Mouse (Mus musculus): ENCODE data around the gene Herc4.

Gene Herc4

DNA sequence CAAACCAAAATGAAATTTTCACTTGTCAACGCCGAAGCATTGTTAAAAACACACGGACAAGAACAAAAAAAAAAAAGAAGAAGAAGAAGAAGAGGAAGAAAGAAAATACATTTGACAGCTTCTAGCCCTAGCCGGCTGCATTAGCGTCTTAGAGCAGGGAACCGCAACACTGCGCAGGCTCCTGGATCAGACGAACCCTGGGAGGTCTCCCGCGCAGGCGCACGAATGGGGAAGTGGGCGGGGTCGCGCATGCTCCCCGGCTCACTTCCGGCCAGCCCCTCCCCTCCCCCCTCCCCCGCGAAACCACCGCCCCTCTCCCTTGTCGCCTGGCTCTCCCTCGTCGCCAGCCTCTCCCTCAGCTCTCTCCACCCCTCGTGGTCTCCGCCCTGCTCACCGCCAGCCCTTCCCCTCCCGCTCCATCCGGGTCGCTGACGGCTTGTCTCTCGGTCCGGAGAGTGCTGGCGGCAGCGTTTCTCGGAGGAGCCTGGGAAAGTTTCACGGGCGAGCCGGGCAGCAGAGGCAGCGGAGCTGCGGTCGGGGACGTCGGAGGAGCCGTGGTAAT lies at the start of gene Herc4:
Gene Herc4, plus strand, starts transcription at position 318 of the 562 bp plus-strand sequence.
- DNase-seq (ENCODE audit: low spot score in 2 of 2) = peak; percentile 87 to 91

DNA sequence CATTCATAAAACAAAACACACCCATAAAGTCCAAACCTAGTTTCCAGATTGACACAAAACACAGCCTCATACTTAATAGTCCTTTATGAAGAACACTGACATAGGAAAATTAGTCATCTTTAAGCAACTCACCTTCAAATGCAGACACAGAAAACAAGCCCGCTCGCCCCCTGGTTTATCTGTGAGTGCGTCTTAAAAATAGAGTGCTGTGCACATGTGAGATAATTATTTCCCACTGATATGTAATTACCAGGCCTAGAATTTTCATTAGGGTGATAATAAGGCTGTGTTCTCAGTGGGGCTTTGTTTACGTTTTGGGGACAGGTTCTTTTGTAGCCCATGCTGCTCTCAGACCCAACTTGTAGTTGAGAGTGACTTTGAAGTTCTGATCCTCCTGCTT lies 44.6 kb upstream of the Herc4 start:
- DNase-seq (ENCODE audit: low spot score in 2 of 2) = no peak

DNA sequence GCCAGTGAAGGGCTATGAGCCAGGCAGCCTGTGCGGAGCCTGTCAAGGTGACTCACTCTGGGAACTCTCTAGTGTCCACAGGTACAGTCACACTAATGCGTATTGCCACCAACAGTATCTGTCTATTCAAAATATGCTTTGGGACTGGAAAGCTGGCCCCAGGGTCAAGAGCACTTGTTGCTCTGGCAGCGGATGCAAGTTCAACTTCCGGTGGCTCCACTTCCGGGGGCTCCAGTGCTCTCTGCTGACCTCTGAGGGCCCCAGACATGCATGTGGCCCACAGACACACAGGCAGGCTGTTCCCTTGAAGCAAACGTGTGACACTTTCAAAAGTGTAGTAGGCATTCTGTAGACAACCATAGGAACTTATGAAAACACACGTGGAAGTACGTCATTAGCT lies 42.1 kb upstream of the Herc4 start:
- no peak for DNase-seq (ENCODE audit: low spot score in 2 of 2)

DNA sequence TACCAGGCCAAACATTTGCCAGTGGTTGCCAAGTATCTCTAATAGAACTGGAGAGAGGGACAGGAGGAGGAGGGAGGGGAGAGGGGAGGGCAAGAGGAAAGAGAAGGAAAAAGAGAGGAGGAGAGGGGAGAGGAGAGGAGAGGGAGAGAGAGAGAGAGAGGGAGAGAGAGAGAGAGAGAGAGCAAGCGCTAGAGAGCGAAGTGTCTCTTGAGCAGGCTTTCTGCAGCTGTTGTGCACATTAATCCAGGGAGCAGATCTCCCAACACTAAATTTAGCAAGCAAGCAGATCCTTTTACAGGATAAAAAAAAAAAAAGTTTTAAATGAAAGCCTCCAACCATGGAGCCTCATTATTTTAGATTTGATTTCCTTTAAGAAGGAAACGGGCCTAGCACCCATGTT lies 40.6 kb upstream of the Herc4 start:
- DNase-seq (ENCODE audit: low spot score in 2 of 2) = no peak

DNA sequence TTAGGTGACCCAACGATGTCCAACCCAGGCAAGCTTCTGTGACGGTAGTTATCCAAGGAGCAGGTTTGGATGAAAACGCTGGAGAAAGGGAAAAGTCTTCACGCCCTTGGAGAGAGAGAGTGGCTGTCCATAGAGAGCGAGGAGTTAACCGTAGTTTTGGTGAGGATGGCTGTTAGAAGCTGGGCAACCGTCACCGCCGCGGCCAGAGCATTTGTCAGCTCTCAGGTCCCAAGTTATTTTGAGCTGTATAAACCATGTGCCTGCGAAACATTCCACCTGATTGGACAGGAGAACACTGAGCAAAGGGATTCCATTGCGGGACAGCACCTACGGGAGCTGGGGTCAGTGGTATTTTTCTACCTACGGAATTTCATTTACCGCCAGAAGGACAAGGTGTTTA lies 39.9 kb upstream of the Herc4 start, which contains the start of gene Mypn:
Gene Mypn, minus strand, starts transcription at position 225 of the 400 bp plus-strand sequence.
- no peak for DNase-seq (ENCODE audit: low spot score in 2 of 2)

DNA sequence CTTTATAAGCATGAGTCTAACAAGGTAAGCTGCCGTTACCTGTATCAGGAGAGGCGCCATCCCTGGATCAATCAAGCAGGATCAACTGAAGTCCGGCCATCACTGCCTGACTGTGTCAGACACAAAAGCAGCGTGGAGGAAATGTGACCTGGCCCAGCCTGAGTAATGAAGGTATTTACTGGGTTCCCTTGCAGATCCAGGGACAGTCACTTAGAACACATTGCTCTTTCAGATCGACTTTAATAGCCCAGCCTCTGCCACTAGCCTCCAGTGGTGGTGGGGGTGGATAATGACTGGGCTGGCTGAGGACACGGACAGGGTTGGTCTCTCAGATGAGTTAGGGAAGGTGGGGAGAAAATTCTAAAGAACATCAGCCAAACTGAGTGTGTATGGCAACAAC lies 34.7 kb upstream of the Herc4 start:
- DNase-seq (ENCODE audit: low spot score in 2 of 2) = no peak

DNA sequence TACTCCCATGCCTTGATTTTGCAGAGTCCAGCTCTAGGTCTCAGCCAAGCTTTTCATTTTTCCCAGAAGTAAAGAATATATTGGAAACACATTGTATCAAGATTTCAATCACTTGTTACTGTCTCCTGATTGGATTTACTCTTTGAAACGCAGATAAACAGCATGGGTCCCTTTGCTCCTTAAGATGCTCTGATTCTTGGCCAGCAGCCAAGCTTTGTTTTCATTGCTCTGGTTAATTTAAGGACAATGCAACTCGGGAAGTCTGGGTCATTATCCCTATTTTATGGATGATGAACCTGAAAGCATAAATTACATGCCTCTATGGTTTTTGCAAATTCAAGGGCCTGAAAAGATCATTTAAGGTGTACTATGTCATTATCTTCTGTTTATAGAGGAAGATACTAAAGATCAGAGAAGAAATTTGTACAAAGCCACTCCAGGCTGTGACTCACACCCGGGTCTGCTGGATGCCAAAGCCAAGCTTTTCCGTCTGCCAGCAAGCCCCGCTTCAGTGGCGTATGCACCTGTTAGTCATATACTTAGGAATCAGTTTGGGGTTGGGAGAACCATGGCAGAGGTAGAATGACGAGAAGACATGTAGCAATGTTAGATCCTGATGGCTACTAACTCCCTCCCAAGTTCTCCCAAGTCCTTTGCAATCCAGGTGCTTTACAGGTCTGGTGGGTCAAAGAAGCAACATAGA lies 22.4 kb upstream of the Herc4 start:
- DNase-seq (ENCODE audit: low spot score in 2 of 2) = no peak

DNA sequence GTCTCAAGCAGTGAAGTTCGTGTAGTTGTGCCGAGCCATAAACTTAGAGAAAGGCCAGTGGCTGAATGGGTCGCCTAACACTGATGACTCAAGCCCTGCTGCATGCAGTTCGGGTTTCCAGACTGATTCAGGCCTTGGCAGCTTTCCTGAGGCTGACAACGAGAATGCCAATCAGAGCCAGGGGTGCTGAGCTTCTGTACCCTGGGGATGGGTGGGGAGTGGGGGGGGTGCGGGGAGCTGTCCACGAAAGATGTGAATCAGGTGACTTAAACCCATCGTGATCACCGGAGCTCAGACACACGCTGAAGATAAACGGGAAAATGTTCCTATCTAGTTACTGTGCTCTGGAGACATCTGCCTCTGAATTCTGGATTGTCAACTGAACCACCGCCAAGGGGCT lies 19.3 kb upstream of the Herc4 start:
- DNase-seq (ENCODE audit: low spot score in 2 of 2) = no peak

DNA sequence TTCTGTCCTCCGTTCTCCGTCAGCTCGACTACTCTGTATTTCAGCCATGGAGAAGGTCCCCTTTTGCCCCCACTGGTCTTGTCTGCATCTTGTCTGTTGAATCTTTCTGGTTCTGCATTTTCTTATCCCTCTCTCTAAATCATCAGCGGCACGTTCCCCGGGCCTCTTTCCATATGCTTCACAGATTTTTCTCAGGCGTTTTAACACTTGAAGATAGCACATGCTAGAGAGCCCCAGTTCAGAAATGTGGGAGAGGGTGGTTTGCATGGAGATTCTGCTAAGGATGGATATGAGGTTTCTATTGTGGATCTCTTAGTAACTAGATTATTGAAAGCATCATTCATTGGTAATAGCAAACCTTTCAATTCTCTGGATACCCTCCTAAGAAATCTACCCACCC lies 13.3 kb upstream of the Herc4 start:
- DNase-seq (ENCODE audit: low spot score in 2 of 2) = no peak

DNA sequence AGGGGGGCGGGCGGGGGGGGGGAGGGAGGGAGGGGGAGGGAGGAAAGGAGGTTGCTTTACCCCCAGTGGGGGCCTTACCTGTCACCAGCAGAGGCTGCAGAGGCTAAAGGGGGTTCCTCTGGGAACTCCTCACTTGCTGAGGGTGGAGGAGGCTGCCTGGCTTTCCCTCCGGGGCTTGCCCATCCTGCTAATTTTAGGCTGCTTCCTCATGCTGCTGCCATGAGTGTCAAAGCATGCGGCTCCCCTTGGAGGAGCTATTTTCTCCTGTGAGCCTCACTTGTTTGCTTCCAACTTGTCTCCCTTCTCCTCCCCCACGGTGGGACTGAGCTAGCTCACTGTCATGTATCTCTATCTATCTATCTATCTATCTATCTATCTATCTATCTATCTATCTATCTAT lies 12.8 kb upstream of the Herc4 start:
- DNase-seq (ENCODE audit: low spot score in 2 of 2) = peak in 1 of 2 experiments; percentile 23

DNA sequence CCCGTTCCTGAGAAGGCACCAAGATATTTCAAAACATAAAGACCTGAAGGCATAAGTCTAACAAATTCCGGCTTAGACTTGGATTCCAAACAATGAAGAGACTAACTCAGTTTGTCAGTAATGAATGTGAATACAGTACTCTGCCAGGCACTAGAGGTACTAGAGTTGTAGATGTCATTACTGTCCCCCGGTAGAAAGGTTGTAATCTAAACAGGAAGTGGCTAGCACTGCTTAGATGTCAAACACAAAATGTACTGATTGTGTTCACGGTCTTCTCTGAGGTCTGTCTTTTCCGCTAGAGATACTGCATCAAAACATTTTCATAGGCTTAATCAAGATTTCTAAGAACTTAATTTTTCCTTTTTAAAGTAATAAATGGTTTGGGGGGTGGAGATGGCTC lies 12.0 kb upstream of the Herc4 start:
- DNase-seq (ENCODE audit: low spot score in 2 of 2) = no peak

DNA sequence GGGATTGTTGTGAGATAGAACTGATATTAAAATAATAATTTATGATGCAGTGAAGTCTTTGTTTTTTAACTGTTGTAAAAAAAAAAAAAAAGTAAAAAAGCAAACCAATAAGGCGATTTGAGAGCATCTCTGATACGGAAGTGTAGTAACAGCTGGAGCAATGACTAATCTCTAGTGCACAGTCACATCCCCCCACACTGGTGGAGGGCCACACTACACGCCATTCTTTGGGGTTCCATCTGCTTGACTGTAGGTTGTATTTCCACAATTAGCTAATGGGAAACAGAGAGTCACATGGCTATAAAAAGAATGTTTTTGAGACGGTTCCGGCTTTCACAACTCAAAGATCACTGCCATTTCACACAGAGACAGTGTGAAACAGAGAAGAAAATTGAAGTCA lies 9.5 kb upstream of the Herc4 start:
- DNase-seq (ENCODE audit: low spot score in 2 of 2) = no peak

DNA sequence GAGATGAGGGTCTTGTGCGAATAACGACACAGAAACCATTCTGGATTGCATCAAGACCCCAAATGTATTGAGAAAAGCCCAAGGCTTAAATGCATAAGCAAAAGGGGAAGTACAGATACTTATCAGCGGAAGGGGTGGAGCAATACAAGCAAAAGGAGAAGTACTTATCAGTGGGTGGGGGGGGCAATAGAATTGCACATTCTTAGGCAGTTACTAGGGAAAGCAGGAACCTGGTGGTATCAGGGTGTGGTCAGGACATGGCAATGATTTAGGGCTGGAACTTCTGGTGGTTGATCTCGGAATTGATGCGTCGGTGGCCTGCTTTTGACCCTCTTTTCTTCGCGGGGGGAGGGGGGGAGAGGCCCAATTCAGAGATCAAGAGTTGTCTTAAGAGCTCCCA lies 7.7 kb upstream of the Herc4 start:
- DNase-seq (ENCODE audit: low spot score in 2 of 2) = no peak

DNA sequence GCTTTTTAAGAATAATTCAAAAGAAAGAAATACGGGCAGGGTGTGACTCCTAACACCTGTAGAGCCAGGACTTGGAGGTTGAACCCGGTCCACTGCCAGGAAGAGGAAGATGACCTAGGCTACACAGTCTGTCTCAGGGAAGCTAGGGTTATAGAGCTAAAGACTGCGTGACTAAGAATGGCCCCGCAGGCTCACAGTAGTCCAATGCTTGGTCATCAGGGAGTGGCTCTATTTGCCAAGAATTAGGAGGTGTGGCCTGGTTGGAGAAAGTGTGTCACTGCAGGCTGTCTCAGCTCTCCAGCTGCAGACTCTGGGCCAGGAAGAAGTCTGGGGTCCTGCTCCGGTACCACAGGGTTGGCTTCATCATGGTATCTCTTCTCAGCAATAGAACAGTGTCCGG lies 6.9 kb upstream of the Herc4 start:
- DNase-seq (ENCODE audit: low spot score in 2 of 2) = no peak

DNA sequence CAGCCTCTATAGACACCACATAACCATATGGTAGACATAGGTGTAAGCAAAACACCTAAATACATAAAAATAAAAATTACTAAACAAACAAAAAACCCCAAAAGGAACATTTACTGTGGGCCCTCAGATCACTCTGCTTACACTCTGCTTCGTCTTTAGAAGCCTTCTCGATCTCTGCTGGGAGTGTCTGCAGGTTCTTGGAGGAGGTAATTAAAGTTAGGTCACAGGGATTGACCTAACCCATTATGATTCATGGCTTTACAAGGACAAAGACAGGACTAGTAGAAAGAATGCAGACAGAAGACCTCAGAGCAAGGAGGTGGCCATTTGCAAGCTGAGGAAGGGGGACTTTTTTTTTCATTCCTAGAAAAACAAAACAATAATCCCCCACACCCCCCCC lies 6.4 kb upstream of the Herc4 start:
- DNase-seq (ENCODE audit: low spot score in 2 of 2) = no peak

DNA sequence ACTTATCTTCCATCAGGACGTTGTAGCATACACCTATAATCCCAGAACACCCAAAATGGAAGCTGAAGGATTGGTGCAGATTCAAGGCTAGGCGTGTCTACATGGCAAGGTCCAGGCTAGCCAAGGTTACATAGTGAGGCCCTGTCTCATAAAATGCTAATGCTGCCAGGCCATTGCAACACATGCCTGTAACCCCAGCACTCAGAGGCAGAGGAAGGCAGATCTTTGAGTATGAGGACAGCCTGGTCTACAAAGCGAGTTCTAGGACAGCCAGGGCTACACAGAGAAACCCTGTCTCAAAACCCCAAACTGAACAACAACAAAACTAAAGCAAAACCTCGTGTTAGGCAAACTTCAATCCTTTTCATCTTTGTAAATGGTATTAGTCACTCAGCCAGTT lies 5.5 kb upstream of the Herc4 start:
- no peak for DNase-seq (ENCODE audit: low spot score in 2 of 2)

DNA sequence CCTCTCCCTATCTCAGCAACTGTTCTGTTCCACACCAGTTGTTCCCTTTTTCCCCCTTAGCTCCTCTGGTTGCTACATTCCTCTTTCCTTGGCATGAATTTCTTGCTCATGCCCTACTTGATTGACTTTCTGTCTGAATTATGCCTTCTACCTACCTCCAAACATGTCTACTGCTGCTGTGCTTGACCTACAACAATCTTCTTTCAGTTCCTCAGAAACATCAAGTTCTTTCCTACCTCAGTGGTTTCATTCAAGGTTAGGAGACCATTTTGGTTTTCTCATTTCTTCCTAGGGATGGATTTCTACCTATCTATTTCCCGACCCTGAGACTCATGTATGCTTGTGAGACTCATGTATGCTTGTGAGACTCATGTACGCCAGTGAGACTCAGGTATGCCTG lies 3.8 kb upstream of the Herc4 start:
- DNase-seq (ENCODE audit: low spot score in 2 of 2) = no peak

DNA sequence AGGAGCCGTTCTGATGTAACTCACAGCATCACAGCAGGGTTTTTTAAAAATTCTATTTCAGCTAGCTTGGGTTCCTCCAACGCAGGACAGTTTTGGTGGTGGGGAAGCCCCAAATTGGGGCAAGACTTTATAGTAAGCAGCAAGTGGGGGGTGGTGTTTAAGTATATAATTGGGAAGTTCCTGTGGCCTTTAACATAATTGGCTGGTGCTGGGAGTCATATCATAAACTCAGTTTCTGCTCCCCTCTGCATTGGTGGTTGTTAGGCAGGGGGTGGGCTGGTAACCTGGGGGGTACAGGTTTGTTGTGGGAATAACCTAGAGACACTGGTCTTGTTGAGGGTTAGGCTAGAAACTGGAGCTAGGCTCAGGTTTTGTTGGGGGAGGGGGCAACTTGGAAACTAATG lies 2.7 kb upstream of the Herc4 start:
- DNase-seq (ENCODE audit: low spot score in 2 of 2) = no peak

DNA sequence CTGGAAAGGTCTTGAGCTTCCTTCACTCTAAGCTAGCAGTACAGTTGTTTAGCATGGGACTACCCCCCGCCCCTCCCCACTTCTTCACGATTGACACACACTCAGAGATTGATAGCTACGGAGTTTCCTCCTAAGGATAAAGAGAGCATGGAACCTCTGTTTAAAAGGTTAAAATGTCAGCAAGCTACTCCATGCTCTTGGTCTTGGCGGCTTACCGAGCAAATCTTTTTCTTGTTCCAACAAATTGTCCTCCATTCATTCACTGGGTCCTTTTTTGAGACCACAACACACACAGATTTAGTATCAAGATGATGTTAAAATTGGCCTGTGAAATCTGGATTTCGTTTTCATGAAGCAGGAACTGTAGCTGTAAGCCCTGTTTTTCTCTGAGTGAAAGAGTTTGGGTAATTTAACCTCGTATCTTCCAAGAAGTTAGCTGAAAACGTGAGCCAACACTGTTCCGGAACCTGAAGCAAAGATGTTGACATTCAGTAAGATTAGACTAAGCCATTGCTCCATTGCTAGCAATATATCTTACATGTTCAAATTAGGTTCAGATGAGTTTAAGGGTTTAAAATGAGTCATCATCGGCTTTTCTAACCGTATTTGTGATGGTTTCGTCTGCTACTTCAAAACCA lies 693 bp upstream of the Herc4 start:
- no peak for DNase-seq (ENCODE audit: low spot score in 2 of 2)

DNA sequence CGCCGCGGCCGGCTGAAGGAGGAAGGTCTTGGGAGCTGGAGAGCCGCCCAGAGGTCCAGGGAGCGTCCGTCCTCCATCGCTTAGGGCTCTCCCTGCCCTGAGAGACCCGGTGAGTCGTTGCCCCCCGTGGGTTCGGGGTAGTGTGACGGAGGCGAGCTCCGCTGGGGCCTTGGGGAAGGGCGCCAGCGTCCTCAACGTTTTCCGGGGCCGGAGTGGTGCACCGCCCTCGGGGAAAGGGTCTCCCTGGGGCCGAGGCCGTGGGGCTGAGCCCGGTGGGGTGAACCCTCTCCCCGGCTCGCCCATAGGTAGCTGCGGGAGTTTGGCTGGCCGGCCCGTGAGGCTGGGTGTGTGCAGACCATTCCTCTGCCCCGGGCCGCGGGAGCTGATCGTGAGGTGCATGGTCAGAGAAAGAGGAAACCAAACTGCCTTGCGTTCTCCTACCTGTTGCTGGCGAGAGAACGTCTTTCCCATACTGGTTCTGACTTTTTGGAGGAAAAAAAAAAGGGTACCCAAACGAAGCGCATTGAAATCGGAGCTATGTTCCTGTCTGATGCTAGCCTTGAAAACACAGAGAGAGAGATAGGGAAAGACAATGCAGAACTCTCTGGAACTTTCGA lies 553 bp downstream of the Herc4 start:
- no peak for DNase-seq (ENCODE audit: low spot score in 2 of 2)

DNA sequence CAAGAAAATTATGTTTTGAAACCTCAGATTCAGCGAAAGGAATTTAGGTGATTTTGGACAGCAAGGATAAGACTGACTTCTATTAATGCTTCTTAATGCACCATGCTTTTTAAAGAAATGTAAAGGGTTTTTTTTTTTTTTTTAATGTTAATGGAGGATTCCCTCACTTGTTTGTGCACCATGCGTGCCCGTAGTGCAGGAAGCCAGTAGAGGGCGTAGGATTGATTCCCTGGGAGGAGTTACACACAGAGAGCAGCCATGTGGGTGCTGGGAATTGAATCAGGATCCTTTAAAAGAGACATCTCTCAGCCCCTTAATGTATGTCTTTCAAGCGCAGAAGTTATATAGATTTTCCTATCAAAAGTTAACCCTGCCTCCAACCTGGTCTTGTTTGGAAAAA lies 1.1 kb downstream of the Herc4 start:
- DNase-seq (ENCODE audit: low spot score in 2 of 2) = no peak

DNA sequence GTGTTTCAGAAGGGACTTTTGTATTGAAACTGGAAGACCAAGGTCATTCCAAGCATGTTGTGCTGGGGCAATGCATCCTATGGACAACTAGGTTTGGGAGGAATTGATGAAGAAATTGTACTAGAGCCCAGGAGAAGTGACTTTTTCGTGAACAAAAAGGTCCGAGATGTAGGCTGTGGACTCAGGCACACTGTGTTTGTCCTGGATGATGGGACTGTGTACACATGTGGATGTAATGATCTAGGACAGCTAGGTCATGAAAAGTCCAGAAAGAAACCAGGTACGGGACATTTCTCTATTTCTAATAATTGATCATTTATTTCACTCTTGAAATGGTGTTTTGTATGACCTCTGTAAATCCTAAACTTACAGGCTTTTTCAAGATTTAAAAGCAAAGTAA lies 2.2 kb downstream of the Herc4 start:
- DNase-seq (ENCODE audit: low spot score in 2 of 2) = no peak

DNA sequence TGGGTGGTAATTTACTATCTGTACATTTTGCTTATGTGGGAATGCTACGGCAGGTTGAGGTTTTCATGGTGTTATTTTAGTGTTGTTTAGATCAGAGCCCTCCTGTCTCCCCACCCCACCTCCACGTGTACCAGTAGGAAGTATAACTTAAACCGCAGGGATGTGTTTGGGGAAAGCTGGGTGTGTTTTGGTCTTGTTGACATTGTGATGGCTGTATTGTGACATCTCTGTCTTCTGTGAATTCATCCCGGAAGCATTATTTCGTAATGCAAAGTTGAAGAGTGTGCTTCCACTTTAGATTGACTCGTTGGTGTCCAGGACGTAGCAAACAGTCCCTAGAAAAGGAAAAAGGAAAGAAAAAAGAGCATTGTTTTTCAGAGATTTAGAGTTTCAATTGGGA lies 3.8 kb downstream of the Herc4 start:
- no peak for DNase-seq (ENCODE audit: low spot score in 2 of 2)

All from frontal cortex, postnatal 14 days (tissue).